Mouse (Mus musculus): ENCODE measurements around the gene Kctd21. TPM values are rescaled to one million over a fixed set of nuclear protein-coding genes. Genes with fewer than 3 reads are reported as not detected.
A peak's percentile ranks its signal among the peaks of the same experiment; 100 is the strongest.

Kctd21 gene
- polyA plus RNA-seq, 1 experiment from 2014 or later = 3.5 TPM

DNA sequence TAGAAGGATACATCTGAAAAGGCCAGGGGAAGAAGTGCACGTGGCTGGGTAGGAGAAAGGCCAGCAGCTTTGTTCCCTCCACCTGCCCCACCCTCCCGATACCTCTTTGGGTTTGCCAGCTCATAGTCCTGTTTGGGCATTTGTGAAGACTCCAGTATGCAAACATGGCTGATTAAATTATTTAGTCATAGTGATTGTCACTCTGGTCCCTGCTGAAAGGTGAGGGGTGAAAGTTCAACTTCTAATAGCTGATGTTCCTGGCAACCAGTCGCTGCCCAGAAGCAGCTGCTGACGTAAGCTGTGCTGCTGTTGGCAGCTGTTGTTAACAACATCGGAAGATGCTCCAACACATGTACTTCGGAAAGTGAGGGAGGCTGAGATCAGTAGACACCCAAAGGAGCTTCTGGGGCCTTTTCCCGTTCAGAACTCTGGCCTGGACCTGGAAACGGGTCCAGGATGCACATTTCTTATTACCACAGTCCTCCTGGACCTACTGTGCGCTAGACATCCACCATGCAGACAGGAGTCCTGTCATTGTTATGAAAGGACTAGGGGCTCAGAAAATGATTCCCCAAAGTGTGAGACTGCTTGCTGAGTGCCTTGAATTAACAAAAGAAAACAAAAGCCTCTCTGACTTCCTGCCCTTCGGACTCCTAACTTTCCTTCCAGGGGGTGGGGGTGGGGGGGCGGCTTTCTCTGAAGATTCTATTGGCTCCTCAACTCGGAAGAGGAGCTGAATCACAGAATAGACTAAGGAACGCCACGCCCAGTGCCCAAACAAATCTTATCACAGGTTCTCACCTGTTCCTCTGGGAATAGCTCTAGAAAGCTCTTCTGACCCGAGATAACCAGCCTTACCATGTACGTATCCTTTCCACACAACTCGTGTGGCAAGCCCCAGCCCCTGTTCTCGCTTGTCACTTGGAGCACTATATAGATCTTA lies 9.1 kb downstream of the Kctd21 start:
- Histone ChIP-seq H3K27ac (no peak overlapping the region), H3K36me3 (no peaks in the 10 kb centered on the region), H3K9ac (no peak overlapping the region), H3K4me1 (replicated peaks) (peaks cover 22% of the 10 kb centered on the region), H3K27me3 (no peaks in the 10 kb centered on the region), H3K4me3 (no peak overlapping the region), H3K9me3 (replicated peaks) (no peaks in the 10 kb centered on the region), H3K4me2 (no peak overlapping the region)
- no peak for ATAC-seq (replicated peaks; ENCODE audit: insufficient number of reproducible peaks, insufficient read depth, low FRiP score, low read depth)
- 47% methylated on average over 18 of the region's 18 CpGs for WGBS

DNA sequence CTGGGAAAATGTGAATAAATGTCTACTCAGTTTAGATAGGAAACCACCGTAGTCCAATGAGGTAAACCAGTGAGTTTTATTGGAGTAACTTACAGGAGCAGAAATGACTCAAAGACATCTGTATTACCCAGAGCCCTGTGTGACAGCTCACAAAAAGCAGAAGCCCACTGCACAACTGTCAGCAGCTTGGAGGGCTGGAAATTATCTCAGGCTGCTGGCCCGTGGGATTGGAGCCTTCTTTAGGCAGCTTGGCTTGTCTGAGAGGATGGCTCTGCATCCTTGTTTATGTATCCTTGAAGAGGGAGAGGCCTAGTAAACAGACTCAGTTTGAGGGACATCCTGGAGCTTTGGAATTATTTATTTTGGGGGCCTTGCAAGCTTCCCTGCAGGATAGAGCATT lies 10.8 kb downstream of the Kctd21 start:
- H3K9me3 ChIP-seq (replicated peaks) = no peaks in the 10 kb centered on the region
- 33% methylated on average over 2 of the region's 2 CpGs for WGBS
- H3K27ac ChIP-seq = no peak overlapping the region
- H3K36me3 ChIP-seq = no peaks in the 10 kb centered on the region
- H3K4me3 ChIP-seq = no peak overlapping the region
- H3K9ac ChIP-seq = no peak overlapping the region
- H3K4me1 ChIP-seq (replicated peaks) = peaks cover 18% of the 10 kb centered on the region
- no peak for ATAC-seq (replicated peaks; ENCODE audit: insufficient number of reproducible peaks, insufficient read depth, low FRiP score, low read depth)
- H3K27me3 ChIP-seq = no peaks in the 10 kb centered on the region
- H3K4me2 ChIP-seq = no peak overlapping the region

DNA sequence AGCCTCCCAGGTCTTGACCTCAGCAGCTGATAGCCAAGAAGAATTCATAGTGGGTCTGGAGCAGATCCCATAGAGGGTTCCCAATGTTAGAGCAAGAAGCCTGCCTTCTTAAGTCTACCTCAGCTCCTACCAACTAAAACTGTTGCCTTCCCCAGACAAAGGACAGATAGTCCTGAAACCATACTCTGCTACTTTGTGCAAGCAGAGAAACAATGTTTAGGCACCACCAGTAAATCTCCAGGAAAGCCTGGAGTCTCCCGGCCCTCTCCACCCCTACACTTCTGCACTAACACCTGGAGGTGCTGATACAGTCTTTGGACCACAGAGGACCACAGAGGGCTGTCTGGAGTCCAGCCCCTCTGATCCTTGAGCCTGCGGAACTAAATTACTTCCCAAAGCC lies 12.5 kb downstream of the Kctd21 start:
- WGBS = 66% methylated on average over 2 of the region's 2 CpGs
- H3K36me3 ChIP-seq = 0 out of 2 replicates have a peak, but pooled peaks cover 4% of the 10 kb centered on the region
- H3K9me3 ChIP-seq (replicated peaks) = no peaks in the 10 kb centered on the region
- no peak overlapping the region for H3K9ac ChIP-seq
- peaks cover 17% of the 10 kb centered on the region; the same call in 1 of the 2 replicates for H3K4me1 ChIP-seq (replicated peaks)
- ATAC-seq (replicated peaks; ENCODE audit: insufficient number of reproducible peaks, insufficient read depth, low FRiP score, low read depth) = no peak
- H3K4me2 ChIP-seq = no peak overlapping the region
- H3K27ac ChIP-seq = no peak overlapping the region
- H3K27me3 ChIP-seq = no peaks in the 10 kb centered on the region
- no peak overlapping the region for H3K4me3 ChIP-seq

DNA sequence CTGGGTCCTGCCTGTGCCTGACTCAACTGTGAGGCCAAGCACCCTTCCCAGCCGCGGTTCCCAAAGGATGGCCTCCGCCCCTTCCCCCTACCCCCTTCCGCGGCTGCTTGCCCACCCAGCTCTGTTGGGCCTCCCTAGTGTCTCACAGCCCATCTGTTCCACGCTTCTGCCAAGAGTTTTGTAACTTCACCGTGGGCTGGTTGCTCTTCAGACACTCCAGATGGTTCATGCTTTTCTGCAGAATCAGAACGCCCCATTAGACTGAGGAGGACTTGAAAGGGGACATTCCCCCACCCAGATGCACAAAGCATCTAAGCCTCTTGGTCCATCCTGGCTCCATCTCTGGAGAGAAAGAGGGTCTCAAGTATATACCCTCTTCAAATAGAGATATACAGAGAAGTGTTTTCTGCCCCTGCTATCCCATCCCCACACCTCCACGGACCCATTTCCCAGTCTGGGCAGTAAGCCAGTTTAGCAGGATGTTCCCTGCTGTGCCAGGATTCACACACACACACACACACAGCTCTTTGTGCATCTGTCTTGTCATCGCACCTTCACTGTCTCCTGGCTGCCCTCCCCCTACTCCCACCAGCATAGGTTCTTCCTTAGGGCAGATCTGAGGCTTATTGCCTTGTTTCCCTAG lies 13.2 kb downstream of the Kctd21 start:
- H3K4me1 ChIP-seq (replicated peaks) = peaks cover 17% of the 10 kb centered on the region; the same call in 1 of the 2 replicates
- H3K27me3 ChIP-seq = no peaks in the 10 kb centered on the region
- 0 out of 2 replicates have a peak, but pooled peaks cover 4% of the 10 kb centered on the region for H3K36me3 ChIP-seq
- H3K9ac ChIP-seq = no peak overlapping the region
- H3K9me3 ChIP-seq (replicated peaks) = no peaks in the 10 kb centered on the region
- H3K4me3 ChIP-seq = no peak overlapping the region
- no peak overlapping the region for H3K4me2 ChIP-seq
- H3K27ac ChIP-seq = no peak overlapping the region
- WGBS = 51% methylated on average over 10 of the region's 10 CpGs
- ATAC-seq (replicated peaks; ENCODE audit: insufficient number of reproducible peaks, insufficient read depth, low FRiP score, low read depth) = peak; percentile 27; the same call in 1 of the 2 replicates

DNA sequence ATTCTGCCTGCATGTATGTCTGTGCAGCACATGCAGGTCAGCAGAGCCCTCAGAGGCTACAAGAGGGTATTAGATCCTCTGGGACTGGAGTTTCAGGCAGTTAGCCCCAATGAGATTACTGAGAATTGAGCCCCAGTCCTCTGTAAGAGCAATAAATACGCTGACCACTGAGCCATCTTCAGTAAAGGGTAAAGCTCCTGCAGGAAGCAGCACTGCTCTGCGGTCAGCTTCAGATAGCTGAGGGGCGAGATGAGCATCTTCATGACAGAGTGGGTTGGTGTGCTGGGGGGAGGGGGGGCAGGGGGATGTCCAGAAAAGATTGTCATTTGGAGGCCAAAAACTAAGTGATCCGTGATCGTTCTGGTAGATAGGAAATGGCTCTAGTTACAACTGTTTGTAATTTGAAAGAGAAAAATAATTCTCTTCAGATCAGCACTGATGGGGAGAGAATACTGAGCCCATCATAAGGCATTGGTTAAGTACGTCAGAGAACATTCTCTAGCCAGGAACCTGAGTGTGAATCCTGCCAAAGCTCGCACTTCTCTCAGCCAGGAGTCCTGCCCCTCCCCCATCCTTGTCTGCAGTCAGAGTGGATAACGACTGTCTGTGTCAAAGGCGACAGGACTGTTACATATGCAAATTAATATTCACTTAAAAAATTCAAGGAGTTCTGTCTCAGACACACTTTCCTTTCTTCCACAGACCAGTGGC lies 14.1 kb downstream of the Kctd21 start:
- H3K9me3 ChIP-seq (replicated peaks) = no peaks in the 10 kb centered on the region
- no peak overlapping the region for H3K27ac ChIP-seq
- H3K4me1 ChIP-seq (replicated peaks) = peaks cover 17% of the 10 kb centered on the region; the same call in 1 of the 2 replicates
- ATAC-seq (replicated peaks; ENCODE audit: insufficient number of reproducible peaks, insufficient read depth, low FRiP score, low read depth) = no peak
- no peak overlapping the region for H3K9ac ChIP-seq
- 0 out of 2 replicates have a peak, but pooled peaks cover 4% of the 10 kb centered on the region for H3K36me3 ChIP-seq
- H3K27me3 ChIP-seq = no peaks in the 10 kb centered on the region
- H3K4me2 ChIP-seq = no peak overlapping the region
- no peak overlapping the region for H3K4me3 ChIP-seq
- WGBS = 70% methylated on average over 9 of the region's 9 CpGs

DNA sequence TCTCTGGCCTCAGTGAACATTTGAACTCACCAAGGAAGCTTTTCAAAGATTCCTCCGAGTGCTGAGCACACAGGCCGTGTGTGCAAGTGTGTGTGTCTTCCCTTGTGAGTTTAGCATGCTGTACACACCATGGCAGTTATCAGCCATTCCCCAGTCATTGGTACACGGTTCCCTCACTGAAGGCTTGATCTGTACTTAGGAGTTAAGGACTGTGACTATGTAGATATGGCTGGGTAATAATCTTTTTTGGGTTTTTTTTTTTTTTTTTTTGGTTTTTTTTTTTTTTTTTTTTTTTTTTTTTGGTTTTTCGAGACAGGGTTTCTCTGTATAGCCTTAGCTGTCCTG lies 14.7 kb downstream of the Kctd21 start:
- Histone ChIP-seq H3K4me3 (no peak overlapping the region), H3K27ac (no peak overlapping the region), H3K4me2 (no peak overlapping the region), H3K9me3 (replicated peaks) (no peaks in the 10 kb centered on the region), H3K9ac (no peak overlapping the region), H3K27me3 (no peaks in the 10 kb centered on the region), H3K4me1 (replicated peaks) (peaks cover 13% of the 10 kb centered on the region; the same call in 1 of the 2 replicates), H3K36me3 (0 out of 2 replicates have a peak, but pooled peaks cover 4% of the 10 kb centered on the region)
- 76% methylated on average over 4 of the region's 4 CpGs for WGBS
- ATAC-seq (replicated peaks; ENCODE audit: insufficient number of reproducible peaks, insufficient read depth, low FRiP score, low read depth) = no peak

DNA sequence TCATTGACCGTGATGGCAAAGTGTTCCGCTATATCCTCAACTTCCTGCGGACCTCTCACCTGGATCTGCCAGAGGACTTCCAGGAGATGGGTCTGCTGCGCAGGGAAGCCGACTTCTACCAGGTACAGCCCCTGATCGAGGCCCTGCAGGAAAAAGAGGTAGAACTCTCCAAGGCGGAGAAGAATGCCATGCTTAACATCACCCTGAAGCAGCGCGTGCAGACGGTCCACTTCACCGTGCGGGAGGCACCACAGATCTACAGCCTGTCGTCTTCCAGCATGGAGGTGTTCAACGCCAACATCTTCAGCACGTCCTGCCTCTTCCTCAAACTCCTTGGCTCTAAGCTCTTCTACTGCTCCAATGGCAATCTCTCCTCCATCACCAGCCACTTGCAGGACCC lies 15.3 kb downstream of the Kctd21 start:
- H3K4me2 ChIP-seq = no peak overlapping the region
- H3K4me3 ChIP-seq = no peak overlapping the region
- no peak for ATAC-seq (replicated peaks; ENCODE audit: insufficient number of reproducible peaks, insufficient read depth, low FRiP score, low read depth)
- no peak overlapping the region for H3K9ac ChIP-seq
- no peak overlapping the region for H3K27ac ChIP-seq
- no peaks in the 10 kb centered on the region for H3K27me3 ChIP-seq
- H3K4me1 ChIP-seq (replicated peaks) = peaks cover 13% of the 10 kb centered on the region; the same call in 1 of the 2 replicates
- H3K9me3 ChIP-seq (replicated peaks) = no peaks in the 10 kb centered on the region
- 0 out of 2 replicates have a peak, but pooled peaks cover 4% of the 10 kb centered on the region for H3K36me3 ChIP-seq
- 93% methylated on average over 15 of the region's 15 CpGs for WGBS

DNA sequence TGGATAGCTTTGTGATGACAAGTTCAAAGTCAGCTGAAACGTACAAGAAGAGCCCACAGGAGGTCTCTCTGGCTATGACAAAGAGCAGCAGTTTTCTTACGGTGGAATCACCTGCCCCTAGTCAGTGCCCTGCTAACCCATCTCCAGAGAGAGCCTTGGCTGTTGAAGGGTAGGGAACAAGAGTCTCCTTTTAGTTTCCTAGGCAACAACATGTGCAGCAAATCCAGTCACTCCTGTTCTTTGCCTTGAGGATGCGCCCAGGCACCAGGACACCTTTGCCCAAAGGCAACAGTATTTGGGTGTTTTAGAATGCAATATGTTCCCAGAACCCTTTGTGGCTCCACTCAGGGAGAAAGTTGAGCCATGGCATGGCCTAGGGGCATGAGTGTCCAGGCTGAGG lies 16.2 kb downstream of the Kctd21 start:
- no peaks in the 10 kb centered on the region for H3K27me3 ChIP-seq
- no peaks in the 10 kb centered on the region for H3K9me3 ChIP-seq (replicated peaks)
- 71% methylated on average over 3 of the region's 3 CpGs for WGBS
- H3K27ac ChIP-seq = no peak overlapping the region
- no peak overlapping the region for H3K9ac ChIP-seq
- no peak for ATAC-seq (replicated peaks; ENCODE audit: insufficient number of reproducible peaks, insufficient read depth, low FRiP score, low read depth)
- H3K4me2 ChIP-seq = no peak overlapping the region
- H3K4me1 ChIP-seq (replicated peaks) = peaks cover 9% of the 10 kb centered on the region; the same call in 1 of the 2 replicates
- H3K36me3 ChIP-seq = 0 out of 2 replicates have a peak, but pooled peaks cover 4% of the 10 kb centered on the region
- no peak overlapping the region for H3K4me3 ChIP-seq

DNA sequence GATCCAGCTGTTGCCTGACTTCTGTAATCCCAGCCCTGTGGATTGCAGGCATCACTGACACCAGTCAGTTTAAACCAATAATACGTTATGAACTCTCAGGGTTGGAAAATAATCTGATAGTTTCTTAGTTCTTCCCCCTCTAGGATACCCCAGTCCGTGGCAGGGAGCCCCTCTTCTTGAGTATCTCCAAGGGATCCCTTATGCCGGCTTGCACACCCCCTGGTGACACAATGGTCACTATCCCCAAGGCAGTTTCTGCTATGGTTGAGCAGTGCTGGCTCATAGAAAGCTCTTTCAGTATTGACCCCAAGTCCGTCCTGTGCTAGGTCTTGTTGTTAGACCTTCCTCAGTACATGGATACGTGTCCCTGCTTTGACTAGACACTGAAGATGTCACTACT lies 16.7 kb downstream of the Kctd21 start:
- no peak overlapping the region for H3K4me2 ChIP-seq
- H3K27ac ChIP-seq = no peak overlapping the region
- no peaks in the 10 kb centered on the region for H3K9me3 ChIP-seq (replicated peaks)
- H3K9ac ChIP-seq = no peak overlapping the region
- H3K4me3 ChIP-seq = no peak overlapping the region
- no peaks in the 10 kb centered on the region for H3K27me3 ChIP-seq
- H3K36me3 ChIP-seq = 0 out of 2 replicates have a peak, but pooled peaks cover 4% of the 10 kb centered on the region
- H3K4me1 ChIP-seq (replicated peaks) = peaks cover 6% of the 10 kb centered on the region; the same call in 1 of the 2 replicates
- WGBS = 81% methylated on average over 5 of the region's 5 CpGs
- ATAC-seq (replicated peaks; ENCODE audit: insufficient number of reproducible peaks, insufficient read depth, low FRiP score, low read depth) = no peak

DNA sequence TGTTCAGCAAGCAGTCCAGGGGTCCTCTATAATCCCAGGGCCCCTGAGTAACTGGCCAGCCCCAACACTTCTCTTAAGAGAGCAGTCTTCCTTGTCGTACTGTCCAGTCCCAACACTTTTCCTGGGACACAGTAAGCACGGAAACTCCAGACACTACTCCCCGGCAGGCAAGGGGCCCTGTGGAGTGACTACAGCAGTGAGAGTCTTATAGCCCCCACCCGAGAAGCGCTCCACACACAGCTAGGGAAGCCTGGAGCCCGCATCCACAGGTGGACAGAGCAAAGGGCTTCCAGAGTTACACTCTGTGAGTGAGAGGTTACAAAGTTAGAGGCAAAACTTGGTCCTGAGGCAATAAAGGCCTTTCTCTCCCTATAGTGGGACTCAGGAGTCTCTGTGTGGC lies 17.3 kb downstream of the Kctd21 start:
- no peaks in the 10 kb centered on the region for H3K27me3 ChIP-seq
- H3K4me2 ChIP-seq = no peak overlapping the region
- no peak for ATAC-seq (replicated peaks; ENCODE audit: insufficient number of reproducible peaks, insufficient read depth, low FRiP score, low read depth)
- H3K27ac ChIP-seq = no peak overlapping the region
- peaks cover 6% of the 10 kb centered on the region; the same call in 1 of the 2 replicates for H3K4me1 ChIP-seq (replicated peaks)
- no peak overlapping the region for H3K9ac ChIP-seq
- H3K36me3 ChIP-seq = 0 out of 2 replicates have a peak, but pooled peaks cover 4% of the 10 kb centered on the region
- no peak overlapping the region for H3K4me3 ChIP-seq
- H3K9me3 ChIP-seq (replicated peaks) = no peaks in the 10 kb centered on the region
- WGBS = 85% methylated on average over 6 of the region's 6 CpGs

DNA sequence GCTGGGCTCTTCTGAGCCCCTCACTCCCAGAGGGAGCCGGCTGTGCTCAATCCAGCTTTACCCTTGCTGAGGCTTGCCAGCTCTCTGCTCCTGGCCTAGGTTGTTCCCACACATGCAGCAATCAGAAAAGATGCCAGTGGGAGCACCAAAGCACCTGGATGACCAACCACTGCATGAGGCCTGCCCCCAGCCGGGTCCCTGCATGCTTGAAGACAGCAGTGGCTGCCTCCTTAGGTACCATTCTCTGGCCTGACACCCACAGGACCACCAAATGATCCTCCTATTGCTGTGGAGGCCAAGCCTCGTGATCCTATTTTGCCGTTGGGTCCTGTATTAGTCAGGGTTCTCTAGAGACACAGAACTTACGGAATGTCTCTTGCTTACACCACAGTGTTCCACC lies 18.8 kb downstream of the Kctd21 start:
- H3K36me3 ChIP-seq = 0 out of 2 replicates have a peak, but pooled peaks cover 4% of the 10 kb centered on the region
- no peak overlapping the region for H3K9ac ChIP-seq
- no peak overlapping the region for H3K27ac ChIP-seq
- H3K4me2 ChIP-seq = no peak overlapping the region
- H3K27me3 ChIP-seq = no peaks in the 10 kb centered on the region
- 78% methylated on average over 5 of the region's 5 CpGs for WGBS
- H3K9me3 ChIP-seq (replicated peaks) = no peaks in the 10 kb centered on the region
- peaks cover 10% of the 10 kb centered on the region for H3K4me1 ChIP-seq (replicated peaks)
- no peak overlapping the region for H3K4me3 ChIP-seq
- no peak for ATAC-seq (replicated peaks; ENCODE audit: insufficient number of reproducible peaks, insufficient read depth, low FRiP score, low read depth)
